Mouse (Mus musculus): ENCODE data around the gene Mtr. TPM values are rescaled to one million over a fixed set of nuclear protein-coding genes. Genes with fewer than 3 reads are reported as not detected.

Mtr gene
- polyA plus RNA-seq, 1 experiment from 2014 or later: 17.6 TPM

DNA sequence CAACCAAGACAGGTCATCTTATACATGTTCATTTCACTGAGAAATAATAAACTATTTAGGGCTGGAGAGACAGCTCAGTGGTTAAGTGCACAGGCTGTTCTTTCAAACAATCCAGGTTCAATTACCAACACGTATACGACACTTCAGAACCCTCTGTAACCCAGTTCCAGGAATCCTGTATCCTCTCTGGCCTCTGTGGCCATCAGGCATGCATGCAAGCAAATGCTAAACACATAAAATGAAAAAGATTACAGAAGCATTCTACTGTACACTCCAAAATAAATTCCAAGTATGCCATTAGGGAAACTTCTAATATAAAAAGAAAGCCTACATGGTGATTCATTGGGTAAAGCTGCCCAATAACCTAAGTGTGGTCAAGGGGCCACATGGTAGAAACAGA, 12.0 kb downstream of the Mtr start:
- no peak for DNase-seq (ENCODE audit: low spot score)

DNA sequence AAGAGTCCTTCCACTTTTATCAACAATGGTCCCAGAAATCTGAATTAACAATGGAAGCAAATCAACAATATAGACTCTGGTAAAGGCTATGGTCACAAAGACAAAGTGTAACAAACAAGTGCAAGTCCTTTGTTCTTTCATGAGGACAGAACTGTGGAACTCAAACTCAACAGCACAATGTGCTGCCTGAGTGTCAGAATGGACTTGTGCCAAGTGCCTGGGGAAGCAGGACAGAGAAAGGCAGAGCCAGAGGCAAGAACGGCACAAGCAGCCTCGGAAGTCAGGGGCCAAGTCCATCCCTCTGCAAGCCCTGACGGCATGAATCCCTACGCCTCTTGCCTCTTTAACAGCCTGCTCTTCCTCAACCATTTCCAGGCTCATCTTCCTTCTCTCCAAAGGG, 13.9 kb downstream of the Mtr start:
- no peak for DNase-seq (ENCODE audit: low spot score)

DNA sequence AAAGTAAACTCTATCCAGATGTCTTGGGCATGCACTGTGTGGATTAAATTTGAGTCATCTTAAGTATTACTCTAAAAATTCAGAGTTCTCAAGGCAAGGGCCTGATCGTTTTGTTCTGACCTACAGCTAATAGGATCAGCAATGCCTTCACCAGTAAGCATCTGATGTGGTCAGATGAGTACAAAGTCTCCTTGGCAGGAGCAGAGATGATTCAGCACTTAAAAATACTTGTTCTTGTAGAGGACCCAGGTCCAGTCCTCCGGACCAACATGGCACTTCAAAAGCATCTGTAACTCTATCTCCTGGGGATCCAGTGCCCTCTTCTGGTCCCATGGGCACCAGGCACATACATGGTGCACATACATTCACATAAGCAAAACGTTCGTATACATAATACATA, 25.8 kb downstream of the Mtr start:
- no peak for DNase-seq (ENCODE audit: low spot score)

DNA sequence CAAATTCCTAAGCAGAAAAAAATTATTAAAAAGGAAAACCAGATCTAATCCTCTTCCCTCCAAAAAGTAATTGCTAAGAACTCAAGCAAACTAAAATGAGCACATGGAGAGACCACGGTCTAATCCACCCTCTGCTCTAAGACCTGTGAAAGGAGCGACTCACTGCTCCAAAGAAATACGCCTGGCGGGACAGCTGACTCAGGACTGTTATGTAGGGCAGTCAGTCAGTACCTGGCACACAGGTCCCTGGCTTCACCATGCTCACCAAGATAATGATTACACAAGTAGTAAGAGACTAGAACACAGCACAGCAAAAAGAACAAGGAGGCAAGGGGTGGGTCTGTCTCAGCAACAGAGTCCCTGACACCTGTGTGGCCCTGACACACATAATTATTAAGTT, 29.7 kb downstream of the Mtr start:
- DNase-seq (ENCODE audit: low spot score): no peak

GRCm38 (mm10) chr13:12227606-12228005, 30.3 kb downstream of the Mtr start:
- no peak for DNase-seq (ENCODE audit: low spot score)

- no peak for DNase-seq (ENCODE audit: low spot score)
These were observed 39.3 kb downstream of the Mtr start for GRCm38 (mm10) chr13:12218603-12219002.

- no peak for DNase-seq (ENCODE audit: low spot score)
These were observed 43.0 kb downstream of the Mtr start for GRCm38 (mm10) chr13:12214922-12215321.

DNA sequence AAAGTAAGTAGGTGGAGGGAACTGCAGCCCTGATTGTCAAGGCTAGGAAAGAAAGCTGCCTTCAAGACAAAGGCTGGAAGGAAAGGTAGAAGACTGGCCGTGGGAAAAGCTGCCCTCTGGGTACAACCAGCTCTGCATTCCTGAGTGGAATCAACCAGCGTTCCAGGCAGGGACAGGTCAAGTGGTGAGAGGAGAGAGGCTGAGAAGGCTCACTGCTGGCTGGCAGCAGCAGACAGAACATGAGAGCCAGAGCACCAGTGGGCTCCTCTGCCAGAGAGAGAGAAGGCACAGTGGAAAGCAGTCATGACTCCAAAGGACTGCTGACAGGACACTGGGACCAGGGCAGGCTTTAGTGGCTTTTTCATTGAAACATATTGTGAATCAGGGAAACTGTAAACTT, 46.9 kb downstream of the Mtr start:
- DNase-seq (ENCODE audit: low spot score): no peak

DNA sequence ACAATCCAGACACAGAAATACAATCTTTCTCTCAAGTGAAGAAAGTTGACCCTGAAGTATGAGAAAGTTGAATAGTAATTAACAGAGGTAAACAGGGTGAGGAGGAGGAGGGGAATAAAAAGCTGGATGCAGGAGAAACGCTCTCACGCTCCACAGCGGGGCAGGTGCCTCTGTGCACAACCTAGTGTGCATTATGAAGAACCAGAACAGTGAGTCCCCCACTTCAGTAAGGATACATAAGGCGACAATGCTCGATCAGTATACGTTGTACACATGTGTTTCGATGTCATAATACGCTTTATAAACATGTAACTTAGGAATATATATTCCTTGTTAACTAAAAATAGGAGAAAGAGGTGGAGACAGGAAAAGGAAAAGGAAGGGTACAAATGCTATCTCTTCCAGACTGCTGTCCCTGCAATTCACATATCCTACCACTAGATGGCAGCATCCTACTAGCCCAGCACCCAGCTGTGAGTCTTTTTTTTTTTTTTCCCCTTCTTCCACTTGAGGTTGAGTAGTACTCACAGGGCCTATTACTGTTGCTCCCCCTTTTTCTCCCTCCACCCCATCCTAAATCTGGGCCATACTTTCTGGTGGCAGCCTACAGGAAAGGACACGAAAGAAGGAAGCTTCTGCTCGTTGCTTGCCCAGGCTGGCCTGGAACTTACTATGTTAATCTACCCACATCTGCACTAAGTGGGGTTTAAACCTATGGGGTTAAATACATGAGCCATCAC, 47.7 kb downstream of the Mtr start:
- peak; percentile 65 for DNase-seq (ENCODE audit: low spot score)

DNA sequence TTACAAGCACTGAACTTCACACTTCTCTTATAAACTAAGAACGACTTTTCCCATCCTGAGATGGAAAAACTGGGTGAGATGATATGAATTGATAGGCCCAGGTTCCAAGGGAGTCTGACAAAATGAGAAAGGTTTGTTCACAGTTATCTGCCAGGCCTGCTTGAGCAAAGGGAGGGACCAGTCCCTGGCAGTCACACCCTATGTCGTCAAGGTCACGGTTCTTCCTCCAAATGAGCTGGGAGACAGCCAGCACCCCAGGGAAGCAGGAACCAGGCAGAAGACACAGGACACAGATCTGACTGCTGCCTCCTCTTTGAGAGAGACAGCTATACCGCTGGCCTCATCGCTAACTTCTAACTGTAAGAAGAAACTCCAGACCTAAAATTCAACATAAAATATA, 57.5 kb downstream of the Mtr start:
- DNase-seq (ENCODE audit: low spot score): no peak

GRCm38 (mm10) chr13:12198486-12198885, 59.4 kb downstream of the Mtr start:
- DNase-seq (ENCODE audit: low spot score): no peak

DNA sequence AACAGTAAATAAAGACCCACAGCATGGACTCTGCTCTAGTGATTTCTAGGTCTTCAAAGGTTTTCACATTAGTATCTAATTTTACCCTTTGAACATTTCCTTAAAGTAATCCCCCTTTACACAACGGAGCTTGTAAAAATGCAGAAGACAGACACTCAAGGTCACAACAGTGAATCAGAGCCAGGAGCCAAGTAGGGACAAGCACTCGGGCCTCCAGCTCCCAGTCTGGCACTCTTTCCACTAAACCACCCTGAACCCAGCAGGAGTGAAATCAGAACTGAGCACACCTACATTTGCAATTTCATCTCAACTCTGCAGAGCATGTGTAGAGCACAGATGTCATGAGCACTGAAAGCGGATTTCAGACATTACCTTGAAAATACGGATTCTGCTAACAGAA, 61.1 kb downstream of the Mtr start:
- no peak for DNase-seq (ENCODE audit: low spot score)

GRCm38 (mm10) chr13:12196012-12196411, 61.9 kb downstream of the Mtr start:
- no peak for DNase-seq (ENCODE audit: low spot score)

DNA sequence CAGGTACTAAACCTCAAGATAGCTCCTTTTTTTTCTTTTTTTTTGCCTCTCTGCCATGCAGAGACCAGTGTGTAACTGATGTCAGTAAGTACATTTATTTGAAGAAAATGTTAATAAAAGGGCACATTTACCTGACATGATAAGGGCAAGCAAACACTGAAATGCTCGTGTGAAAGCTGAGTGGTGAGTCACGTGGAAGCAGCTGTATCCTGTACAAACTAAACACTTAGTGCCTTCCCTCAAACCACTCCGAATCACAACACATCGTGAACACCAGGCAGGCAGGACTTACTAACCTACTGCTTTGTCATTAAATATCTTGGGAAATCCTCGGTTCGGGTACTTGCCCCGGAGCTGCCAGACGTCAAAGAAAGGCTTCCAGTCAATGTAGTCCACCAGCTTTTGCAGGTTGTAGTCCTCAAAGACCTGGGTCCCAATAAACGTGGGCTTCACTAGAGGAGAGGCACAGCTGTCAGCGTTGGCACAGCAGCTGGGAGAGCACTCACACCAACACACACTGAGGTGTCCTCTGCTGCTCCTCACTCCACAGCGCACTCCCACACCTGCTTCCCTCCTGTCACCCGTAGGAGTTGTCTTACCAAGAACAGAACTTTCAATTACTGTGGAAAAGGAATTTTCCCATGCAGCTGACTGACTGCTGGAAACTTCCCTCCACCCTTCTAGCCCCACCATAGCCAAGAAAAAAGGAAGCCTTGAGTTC, 62.8 kb downstream of the Mtr start:
- no peak for DNase-seq (ENCODE audit: low spot score)

GRCm38 (mm10) chr13:12189219-12189618, 68.7 kb downstream of the Mtr start:
- DNase-seq (ENCODE audit: low spot score): no peak

GRCm38 (mm10) chr13:12188804-12189203, 69.1 kb downstream of the Mtr start:
- no peak for DNase-seq (ENCODE audit: low spot score)

GRCm38 (mm10) chr13:12179481-12179880, 78.4 kb downstream of the Mtr start:
- no peak for DNase-seq (ENCODE audit: low spot score)

GRCm38 (mm10) chr13:12176761-12177160, 81.2 kb downstream of the Mtr start:
- no peak for DNase-seq (ENCODE audit: low spot score)

DNA sequence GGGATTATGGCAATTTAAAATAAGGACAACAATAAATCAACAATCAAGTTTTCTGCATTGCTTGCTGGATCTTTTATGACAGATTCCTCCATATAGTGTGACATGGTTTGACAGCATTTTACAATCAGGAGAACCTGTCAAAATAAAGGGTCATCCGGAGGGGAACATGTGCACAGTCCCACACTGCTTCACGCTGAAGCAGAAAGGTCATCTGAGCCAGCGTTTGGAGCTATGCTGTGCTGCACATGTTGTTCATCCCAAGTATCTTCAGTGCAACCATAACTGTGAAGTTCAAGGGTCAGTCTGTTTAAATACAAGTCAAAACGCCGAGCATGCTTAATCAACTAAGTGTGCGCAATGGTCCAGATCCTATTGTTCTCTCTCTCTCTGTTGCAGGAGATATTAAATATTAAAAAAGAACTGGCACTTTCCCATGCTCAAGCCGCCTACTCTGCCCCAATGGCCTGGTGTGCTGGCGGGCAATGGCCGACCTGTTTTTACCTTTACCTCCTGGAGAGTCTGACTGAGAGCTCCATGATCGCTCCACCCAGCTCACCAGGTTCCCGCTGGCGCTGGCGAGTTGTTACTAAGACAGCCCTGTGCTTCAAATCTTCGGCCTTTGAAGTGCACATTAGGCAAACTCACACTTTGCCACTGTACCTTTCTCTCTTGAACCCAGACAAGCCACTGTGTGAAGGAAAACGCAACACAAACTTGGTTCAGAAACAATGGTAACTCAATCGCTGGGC, 81.8 kb downstream of the Mtr start:
- DNase-seq (ENCODE audit: low spot score): no peak

DNA sequence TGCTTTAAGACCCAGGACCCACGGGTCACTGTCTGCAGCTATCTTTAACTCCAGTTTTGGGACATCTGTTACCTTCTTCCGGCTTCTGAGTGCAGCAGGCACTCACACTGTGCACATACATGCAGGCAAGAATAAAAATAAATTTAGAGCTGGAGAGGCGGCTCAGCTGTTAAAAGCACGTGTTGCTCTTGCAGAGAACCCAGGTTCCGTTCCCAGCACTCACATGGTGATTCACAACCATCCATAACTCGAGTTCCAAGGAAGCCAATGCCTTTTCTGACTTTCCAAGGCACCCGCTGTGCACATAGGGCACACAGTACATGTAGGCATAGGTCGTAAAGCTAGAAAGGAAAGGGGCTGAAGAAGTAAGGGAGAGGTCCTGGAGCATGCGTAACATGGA, 90.6 kb downstream of the Mtr start:
- no peak for DNase-seq (ENCODE audit: low spot score)

GRCm38 (mm10) chr13:12166386-12166785, 91.5 kb downstream of the Mtr start:
- DNase-seq (ENCODE audit: low spot score): no peak

- no peak for DNase-seq (ENCODE audit: low spot score)
These were observed 92.4 kb downstream of the Mtr start for GRCm38 (mm10) chr13:12165461-12166058.

All from thymus, postnatal 0 days (tissue).